Mouse (Mus musculus) liver, postnatal 0 days (tissue): ENCODE data around the gene Phrf1. TPM values are rescaled to one million over a fixed set of nuclear protein-coding genes. Genes with fewer than 3 reads are reported as not detected.
A peak's percentile ranks its signal among the peaks of the same experiment; 100 is the strongest.

Experiments
- ATAC-seq: fragments of 200-750 bp; cut with Nextera tagmentation; 2 replicates; pipeline ENCODE4 v1.8.0; 2017; ENCODE audit warnings: mild to moderate bottlenecking, moderate library complexity
- DNase-seq: peaks from one replicate; pipeline ENCODE4 v3.0.0-alpha.2; 2016
- H3K27ac ChIP-seq: fragments of 300-500 bp; sonication (generic); 2 replicates; pipeline ENCODE4 v1.5.1; 2014; ENCODE audit warnings: antibody characterized with exemption, moderate library complexity, mild to moderate bottlenecking, low read depth
- H3K27me3 ChIP-seq: fragments of 300-500 bp; sonication (generic); 2 replicates; pipeline ENCODE4 v1.6.1; 2014; ENCODE audit warnings: low read length, control low read depth, mixed read lengths; ENCODE audit not compliant: insufficient read depth
- H3K36me3 ChIP-seq: fragments of 300-500 bp; sonication (generic); replicated peaks from 2 replicates; pipeline ENCODE4 v1.6.1; 2014; ENCODE audit warnings: mild to moderate bottlenecking, control low read depth, low read length, moderate library complexity, mixed read lengths; ENCODE audit not compliant: insufficient read depth
- H3K4me1 ChIP-seq: fragments of 300-500 bp; sonication (generic); 2 replicates; pipeline ENCODE4 v1.6.1; 2014; ENCODE audit warnings: antibody characterized with exemption, mild to moderate bottlenecking, control low read depth; ENCODE audit not compliant: insufficient read depth
- H3K4me2 ChIP-seq: fragments of 300-500 bp; sonication (generic); 2 replicates; pipeline ENCODE4 v1.6.1; 2014; ENCODE audit warnings: low read depth, mild to moderate bottlenecking, low read length, moderate library complexity, mixed read lengths
- H3K4me3 ChIP-seq: fragments of 300-500 bp; sonication (generic); 2 replicates; pipeline ENCODE4 v1.5.1; 2014; ENCODE audit warnings: low read depth, low read length
- H3K9ac ChIP-seq: fragments of 300-500 bp; sonication (generic); replicated peaks from 2 replicates; pipeline ENCODE4 v1.6.1; 2014; ENCODE audit warnings: mild to moderate bottlenecking, moderate library complexity
- H3K9me3 ChIP-seq: fragments of 300-500 bp; sonication (generic); 2 replicates; pipeline ENCODE4 v1.6.1; 2016; ENCODE audit warnings: mild to moderate bottlenecking, control low read depth, low read length, mixed read lengths
- CTCF ChIP-seq: sonication (generic); IDR thresholded peaks from 2 replicates; pipeline ENCODE4 v1.5.1; 2016; ENCODE audit warnings: antibody characterized with exemption, low read depth
- EP300 ChIP-seq: IDR thresholded peaks from 2 replicates; pipeline ENCODE4 v1.6.1; 2016; ENCODE audit warnings: antibody characterized with exemption, low read depth, mild to moderate bottlenecking
- WGBS: fragments of 180-500 bp; shearing (Covaris S2); extraction: QIAGEN DNeasy Blood & Tissue Kit; methylation state at CpG from one replicate; pipeline ENCODE4 v1.1.7; 2014; ENCODE audit not compliant: insufficient replicate concordance; 5-methylcytosine and 5-hydroxymethylcytosine counted together
- polyA plus RNA-seq: library from polyadenylated mRNA; unstranded; fragments of >200 nt; fragmentation: Nextera tagmentation; extraction: Ambion mirVana; gene quantifications from 2 replicates; pipeline ENCODE4 v1.2.1, GENCODE M21; 2015

Phrf1 gene
- polyA plus RNA-seq, 1 experiment from 2014 or later = 14.3 TPM

DNA sequence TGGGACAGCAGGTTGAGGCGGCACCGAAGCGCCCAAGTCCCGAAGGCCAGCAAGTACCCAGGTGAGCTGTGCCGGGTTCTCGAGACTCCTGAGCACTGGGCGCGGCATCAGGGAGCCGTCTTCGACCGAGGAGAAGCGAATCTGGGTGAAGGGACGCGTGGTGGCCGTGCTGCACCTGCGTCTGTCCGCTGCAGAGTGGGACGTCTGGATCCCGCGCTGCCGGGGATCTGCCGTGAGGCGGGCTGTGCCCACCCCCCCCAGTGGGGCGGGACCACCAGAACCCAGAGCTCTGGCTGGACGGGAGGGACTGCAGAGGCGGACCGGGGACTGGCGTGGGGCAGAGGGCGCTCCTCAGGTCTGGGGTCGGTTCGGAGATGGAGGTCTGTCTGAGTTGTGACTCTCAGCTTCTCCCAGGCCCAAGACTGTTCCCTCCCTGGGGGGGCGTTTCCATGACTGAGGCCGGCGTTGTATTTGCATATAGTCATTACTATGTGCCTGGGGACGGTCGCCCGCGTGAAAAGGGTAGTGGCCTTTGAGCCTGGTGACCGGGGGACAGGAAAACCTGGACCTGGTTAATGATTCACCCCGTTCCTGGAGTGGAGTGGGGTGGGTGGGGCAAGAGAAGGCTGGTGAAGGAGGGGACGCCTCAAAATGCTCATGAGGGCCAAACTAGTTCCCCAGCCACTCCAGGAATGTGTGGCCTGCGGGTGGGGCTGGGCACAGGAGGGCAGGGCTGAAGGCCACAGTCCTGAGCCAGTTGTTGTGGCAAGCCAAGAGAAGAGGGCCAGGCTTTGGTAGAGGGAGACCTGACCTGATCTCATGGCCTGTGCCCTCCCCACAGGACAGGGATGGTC, 12.5 kb upstream of the Phrf1 start:
- H3K9ac ChIP-seq = peak overlapping the region; percentile 75
- no peaks in the 10 kb centered on the region for H3K27me3 ChIP-seq
- peaks cover 4% of the 10 kb centered on the region; the same call in 1 of the 2 replicates for H3K36me3 ChIP-seq
- peak overlapping the region; percentile 70 for H3K4me3 ChIP-seq
- peaks cover 53% of the 10 kb centered on the region for H3K4me1 ChIP-seq
- no peaks in the 10 kb centered on the region for H3K9me3 ChIP-seq
- DNase-seq (peak; percentile 85), ATAC-seq (peak; percentile 71)
- TF ChIP-seq EP300 (peak; percentile 54), CTCF (no peak)
- peak overlapping the region; percentile 99 for H3K4me2 ChIP-seq
- 1% methylated on average over 41 of the region's 42 CpGs for WGBS
- peak overlapping the region; percentile 93 for H3K27ac ChIP-seq

DNA sequence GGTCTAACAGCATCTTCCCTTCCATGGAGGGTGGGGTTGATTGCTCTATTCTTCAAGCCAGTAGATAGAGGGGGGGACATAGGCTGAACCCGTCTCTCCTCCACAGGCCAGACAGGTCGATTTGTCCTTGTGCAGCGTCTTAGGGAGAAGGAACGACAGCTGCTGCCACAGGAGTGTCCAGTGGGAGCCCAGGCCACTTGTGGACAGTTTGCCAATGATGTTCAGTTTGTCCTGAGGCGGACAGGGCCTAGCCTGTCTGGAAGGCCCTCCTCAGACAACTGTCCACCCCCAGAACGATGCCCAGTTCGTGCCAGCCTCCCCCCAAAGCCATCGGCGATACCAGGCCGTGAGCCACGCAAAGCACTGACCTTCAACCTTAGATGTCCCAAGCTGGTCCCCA, 11.7 kb upstream of the Phrf1 start:
- peak overlapping the region; percentile 57 for H3K27ac ChIP-seq

DNA sequence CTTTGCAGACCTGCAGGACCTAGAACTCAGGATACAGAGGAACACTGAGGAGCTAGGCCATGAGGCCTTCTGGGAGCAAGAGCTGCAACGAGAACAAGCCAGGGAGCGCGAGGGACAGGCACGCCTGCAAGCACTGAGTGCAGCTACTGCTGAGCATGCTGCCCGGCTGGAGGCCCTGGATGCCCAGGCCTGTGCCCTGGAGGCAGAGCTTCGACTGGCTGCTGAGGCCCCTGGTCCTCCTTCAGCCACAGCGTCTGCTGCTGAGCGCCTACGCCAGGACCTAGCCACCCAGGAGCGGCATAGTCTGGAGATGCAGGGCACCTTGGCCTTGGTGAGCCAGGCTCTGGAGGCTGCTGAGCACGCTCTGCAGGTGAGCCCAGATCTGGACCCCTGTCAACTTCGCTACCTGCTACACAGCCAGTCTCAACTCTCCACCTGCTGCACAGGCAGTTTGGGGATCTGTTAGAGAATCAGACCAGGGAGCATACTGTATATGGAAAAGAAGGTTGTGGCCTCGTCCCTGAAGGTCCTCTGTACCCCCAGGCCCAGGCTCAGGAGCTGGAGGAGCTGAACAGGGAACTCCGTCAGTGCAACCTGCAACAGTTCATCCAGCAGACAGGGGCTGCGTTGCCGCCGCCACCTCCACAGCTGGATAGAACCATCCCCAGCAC, 11.1 kb upstream of the Phrf1 start:
- Histone ChIP-seq H3K9ac (peak overlapping the region; percentile 75), H3K27me3 (no peaks in the 10 kb centered on the region), H3K36me3 (peaks cover 4% of the 10 kb centered on the region; the same call in 1 of the 2 replicates), H3K9me3 (no peaks in the 10 kb centered on the region), H3K4me2 (peak overlapping the region; percentile 99), H3K4me3 (no peak overlapping the region), H3K27ac (no peak overlapping the region), H3K4me1 (peaks cover 62% of the 10 kb centered on the region)
- ATAC-seq = no peak
- no peak for DNase-seq
- TF ChIP-seq EP300 (no peak), CTCF (no peak)
- WGBS = 88% methylated on average over 17 of the region's 17 CpGs

More for the DNA sequence above, 11.7 kb upstream of the Phrf1 start:
- Histone ChIP-seq H3K9me3 (no peaks in the 10 kb centered on the region), H3K4me3 (peak overlapping the region; percentile 70), H3K9ac (peak overlapping the region; percentile 75), H3K4me1 (peaks cover 56% of the 10 kb centered on the region), H3K27me3 (no peaks in the 10 kb centered on the region), H3K36me3 (peaks cover 4% of the 10 kb centered on the region; the same call in 1 of the 2 replicates), H3K4me2 (peak overlapping the region; percentile 99)
- TF ChIP-seq CTCF (no peak), EP300 (no peak)
- WGBS = 78% methylated on average over 11 of the region's 11 CpGs
- no peak for ATAC-seq
- DNase-seq = no peak

DNA sequence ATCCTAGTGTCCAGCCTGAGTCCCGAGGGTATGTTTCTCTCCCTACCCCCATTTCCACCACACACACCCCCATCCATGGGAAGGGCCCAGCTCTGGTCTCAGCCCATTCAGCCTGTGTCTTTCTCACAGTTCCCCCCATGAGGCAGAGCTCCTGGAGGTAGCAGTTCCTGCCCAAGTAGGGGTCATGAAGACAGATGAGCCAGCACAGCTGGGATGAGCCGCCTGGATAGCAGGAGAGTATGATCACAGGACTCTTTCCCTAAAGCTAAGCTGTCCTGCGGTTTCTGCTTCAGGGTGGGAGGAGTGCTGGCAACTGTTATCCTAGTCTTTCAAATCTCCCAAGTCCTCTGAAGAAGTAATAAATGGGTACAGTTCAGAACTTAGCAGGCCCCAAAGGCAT, 10.4 kb upstream of the Phrf1 start:
- Histone ChIP-seq H3K4me2 (peak overlapping the region; percentile 33), H3K9me3 (no peaks in the 10 kb centered on the region), H3K36me3 (peaks cover 4% of the 10 kb centered on the region; the same call in 1 of the 2 replicates), H3K4me3 (no peak overlapping the region), H3K4me1 (peaks cover 68% of the 10 kb centered on the region), H3K27ac (no peak overlapping the region), H3K9ac (no peak overlapping the region), H3K27me3 (no peaks in the 10 kb centered on the region)
- WGBS = 83% methylated on average over 3 of the region's 3 CpGs
- TF ChIP-seq CTCF (no peak), EP300 (no peak)
- no peak for ATAC-seq
- no peak for DNase-seq

DNA sequence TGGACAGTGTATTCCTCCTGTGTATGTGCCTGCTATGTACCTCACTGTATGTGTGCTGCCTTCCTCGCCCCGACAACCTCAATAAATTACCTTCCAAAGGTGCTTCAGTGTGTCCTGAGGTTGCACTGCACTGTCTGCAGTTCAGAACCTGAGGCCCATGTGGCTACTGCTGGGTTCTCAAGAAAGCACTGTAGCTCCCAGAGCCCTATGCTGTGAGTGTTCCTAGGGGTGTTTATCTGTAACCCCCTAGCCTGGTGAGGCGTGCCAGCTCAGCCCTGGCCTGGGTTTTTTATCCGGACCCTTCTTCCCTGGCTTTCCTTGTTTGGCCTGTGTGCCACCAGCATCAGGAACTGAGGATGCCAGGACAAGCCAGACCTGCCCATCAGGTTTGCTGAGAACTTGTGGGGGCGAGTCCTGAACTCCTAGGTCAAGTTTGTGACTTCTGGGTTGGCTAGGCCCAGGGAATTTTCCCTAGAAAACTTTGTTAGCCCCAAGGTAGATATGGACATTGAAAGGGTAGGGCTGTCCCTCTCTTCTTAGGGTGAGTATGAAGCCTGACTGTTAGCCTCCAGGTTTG, 9.9 kb upstream of the Phrf1 start:
- TF ChIP-seq EP300 (no peak), CTCF (no peak)
- WGBS = 82% methylated on average over 5 of the region's 5 CpGs
- DNase-seq (no peak), ATAC-seq (no peak)
- Histone ChIP-seq H3K4me3 (no peak overlapping the region), H3K4me2 (no peak overlapping the region), H3K36me3 (peaks cover 4% of the 10 kb centered on the region; the same call in 1 of the 2 replicates), H3K27me3 (no peaks in the 10 kb centered on the region), H3K9me3 (no peaks in the 10 kb centered on the region), H3K27ac (no peak overlapping the region), H3K9ac (no peak overlapping the region), H3K4me1 (peaks cover 68% of the 10 kb centered on the region)
